Mouse (Mus musculus) liver, embryonic 14.5 days (tissue): Measurements from ENCODE around the gene St6galnac3. TPM values are rescaled to one million over a fixed set of nuclear protein-coding genes. Genes with fewer than 3 reads are reported as not detected.

ENCODE experiments used
- ATAC-seq: fragments of 200-750 bp; cut with Nextera tagmentation; 2 replicates; pipeline ENCODE4 v1.8.0; 2017; ENCODE audit warnings: moderate number of reproducible peaks, mild to moderate bottlenecking, moderate library complexity; ENCODE audit not compliant: insufficient read depth
- DNase-seq, 3 experiments: peaks; one replicate each; pipeline ENCODE4 v3.0.0-alpha.2; 2012 to 2013; ENCODE audit warnings: low read depth in 3 of 3, low spot score in 3 of 3
- H3K27ac ChIP-seq: fragments of 300-500 bp; sonication (generic); 2 replicates; pipeline ENCODE4 v1.5.1; 2014; ENCODE audit warnings: moderate library complexity, mild to moderate bottlenecking, control low read depth, inconsistent platforms
- H3K27me3 ChIP-seq: fragments of 300-500 bp; sonication (generic); 2 replicates; pipeline ENCODE4 v1.6.1; 2014; ENCODE audit warnings: mild to moderate bottlenecking, low read length, moderate library complexity; ENCODE audit not compliant: control insufficient read depth, insufficient read depth
- H3K36me3 ChIP-seq: fragments of 300-500 bp; sonication (generic); replicated peaks from 2 replicates; pipeline ENCODE4 v1.6.1; 2014; ENCODE audit warnings: low read depth; ENCODE audit not compliant: control insufficient read depth, insufficient read depth
- H3K4me1 ChIP-seq, 2 experiments: fragments of 200-500 bp in 1 of 2; fragments of 300-500 bp in 1 of 2; sonication (generic) in 1 of 2; replicated peaks; 2 replicates each; pipeline ENCODE4 v1.6.1; 2012 to 2014; ENCODE audit warnings: antibody characterized with exemption in 1 of 2, inconsistent platforms in 1 of 2, low read length in 1 of 2; ENCODE audit not compliant: control insufficient read depth in 2 of 2, insufficient read depth in 2 of 2
- H3K4me2 ChIP-seq: fragments of 300-500 bp; sonication (generic); 2 replicates; pipeline ENCODE4 v1.6.1; 2014; ENCODE audit warnings: low read depth, mild to moderate bottlenecking, control low read depth, moderate library complexity
- H3K4me3 ChIP-seq, 2 experiments: fragments of 200-500 bp in 1 of 2; fragments of 300-500 bp in 1 of 2; sonication (generic) in 1 of 2; 2 replicates each; pipeline ENCODE4 v1.5.1; 2012 to 2014; ENCODE audit warnings: low read depth in 2 of 2, low read length in 2 of 2, mild to moderate bottlenecking in 2 of 2, control low read depth in 1 of 2, inconsistent platforms in 1 of 2, moderate library complexity in 1 of 2; ENCODE audit not compliant: insufficient read depth in 1 of 2
- H3K9ac ChIP-seq: fragments of 300-500 bp; sonication (generic); replicated peaks from 2 replicates; pipeline ENCODE4 v1.6.1; 2014; ENCODE audit warnings: mild to moderate bottlenecking, control low read depth, moderate library complexity
- H3K9me3 ChIP-seq: fragments of 300-500 bp; sonication (generic); 2 replicates; pipeline ENCODE4 v1.6.1; 2016; ENCODE audit warnings: low read length, mixed read lengths; ENCODE audit not compliant: control insufficient read depth
- CTCF ChIP-seq: IDR thresholded peaks from 2 replicates; pipeline ENCODE4 v1.5.1; 2016; ENCODE audit warnings: antibody characterized with exemption, low read depth, control low read depth
- EP300 ChIP-seq: IDR thresholded peaks from 2 replicates; pipeline ENCODE4 v1.6.1; 2016; ENCODE audit warnings: antibody characterized with exemption, low read depth
- WGBS: fragments of 180-500 bp; shearing (Covaris S2); extraction: QIAGEN DNeasy Blood & Tissue Kit; methylation state at CpG from one replicate; pipeline ENCODE4 v1.1.7; 2014; ENCODE audit not compliant: insufficient replicate concordance; 5-methylcytosine and 5-hydroxymethylcytosine counted together
- polyA plus RNA-seq, 2 experiments: library from polyadenylated mRNA; depleted of rRNA in 1 of 2; stranded (reverse) in 1 of 2; unstranded in 1 of 2; fragments of >200 nt; fragmentation: Nextera tagmentation in 1 of 2; extraction: Ambion mirVana in 1 of 2; gene quantifications; 2 replicates each; pipeline versions ENCODE4 v1.2.1 to v1.2.3; 2012 to 2014

Gene St6galnac3
- polyA plus RNA-seq, 2 experiments: 2.9 to 5.7 TPM

- no peak overlapping the region for H3K4me3 ChIP-seq
- no peak for ATAC-seq
- H3K36me3 ChIP-seq: no peaks in the 10 kb centered on the region
- 72% methylated on average over 16 of the region's 16 CpGs for WGBS
- no peak overlapping the region for H3K9ac ChIP-seq
- no peak overlapping the region for H3K27ac ChIP-seq
- no peak overlapping the region for H3K4me2 ChIP-seq
- no peak for DNase-seq
- no peaks in the 10 kb centered on the region for H3K27me3 ChIP-seq
- TF ChIP-seq CTCF (no peak), EP300 (no peak)
- peaks cover 0 to 7% of the 10 kb centered on the region in 2 experiments; a peak in 3 of 4 replicates for H3K4me1 ChIP-seq
- H3K9me3 ChIP-seq: no peaks in the 10 kb centered on the region
Measured at GRCm38 (mm10) chr3:153282123-153282765, 442.7 kb downstream of the St6galnac3 start.

DNA sequence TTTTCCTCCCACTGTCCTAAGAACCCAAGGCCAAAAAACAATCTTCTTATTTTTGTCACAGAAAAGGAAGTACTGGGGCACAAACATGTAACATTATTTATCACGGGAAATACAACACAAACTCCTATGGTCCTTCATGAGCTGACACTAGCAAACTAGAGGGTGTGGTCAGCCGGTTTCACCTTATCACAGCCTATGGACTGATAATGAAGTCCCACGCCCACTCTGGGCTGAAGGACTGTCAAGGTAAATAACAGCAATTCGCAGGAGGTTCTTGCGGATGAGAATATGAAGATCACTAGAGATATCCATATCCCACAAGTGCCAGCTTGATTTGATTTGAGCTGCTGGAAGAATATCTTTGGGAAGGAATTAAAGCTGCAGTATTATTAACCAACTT, 446.7 kb downstream of the St6galnac3 start:
- DNase-seq (no peak), ATAC-seq (no peak)
- no peak overlapping the region for H3K4me3 ChIP-seq
- no peak overlapping the region for H3K4me2 ChIP-seq
- H3K27me3 ChIP-seq: no peaks in the 10 kb centered on the region
- H3K36me3 ChIP-seq: no peaks in the 10 kb centered on the region
- no peak for TF ChIP-seq EP300
- no peak for TF ChIP-seq CTCF
- no peak overlapping the region for H3K27ac ChIP-seq
- H3K9me3 ChIP-seq: no peaks in the 10 kb centered on the region; the same call in 1 of the 2 replicates
- H3K9ac ChIP-seq: no peak overlapping the region
- peaks cover 0 to 10% of the 10 kb centered on the region in 2 experiments; a peak in 3 of 4 replicates for H3K4me1 ChIP-seq
- 22% methylated on average over 5 of the region's 5 CpGs for WGBS

GRCm38 (mm10) chr3:153277389-153277999, 447.5 kb downstream of the St6galnac3 start:
- ATAC-seq (no peak), DNase-seq (no peak)
- H3K27me3 ChIP-seq: no peaks in the 10 kb centered on the region
- H3K36me3 ChIP-seq: no peaks in the 10 kb centered on the region
- no peak overlapping the region for H3K4me3 ChIP-seq
- H3K9ac ChIP-seq: no peak overlapping the region
- TF ChIP-seq EP300: no peak
- no peak for TF ChIP-seq CTCF
- no peaks in the 10 kb centered on the region; the same call in 1 of the 2 replicates for H3K9me3 ChIP-seq
- H3K27ac ChIP-seq: no peak overlapping the region
- H3K4me1 ChIP-seq: peaks cover 0 to 10% of the 10 kb centered on the region in 2 experiments; a peak in 3 of 4 replicates
- WGBS: 75% methylated on average over 16 of the region's 16 CpGs
- no peak overlapping the region for H3K4me2 ChIP-seq

DNA sequence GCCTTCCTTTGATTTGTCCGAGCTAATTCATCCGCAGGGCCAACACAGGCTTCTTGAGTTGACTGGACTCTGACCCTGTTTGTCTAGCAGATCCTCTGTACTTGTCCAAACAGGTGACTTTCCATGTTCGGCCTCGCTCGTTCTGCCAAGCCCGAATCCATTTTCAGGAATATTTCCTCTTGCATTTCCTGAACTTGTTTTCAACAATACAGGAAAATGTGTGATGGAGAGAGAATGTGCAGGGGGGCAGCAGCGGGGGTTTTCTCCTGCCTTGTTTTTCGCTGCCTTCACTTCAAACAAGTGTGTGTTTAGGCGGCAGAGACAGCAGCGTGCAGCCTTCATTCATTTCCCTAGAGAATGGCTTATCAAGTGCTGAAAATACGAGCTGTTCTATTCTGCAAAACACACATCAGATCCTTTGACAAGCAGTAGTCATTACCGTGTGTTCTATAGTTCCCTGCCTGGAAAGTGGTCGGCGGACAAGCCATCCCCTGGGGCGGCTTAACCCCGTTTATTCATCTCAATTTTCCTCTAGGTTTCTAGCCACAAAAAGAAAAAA, 448.1 kb downstream of the St6galnac3 start:
- WGBS: 69% methylated on average over 16 of the region's 16 CpGs

More for the DNA sequence above, 448.1 kb downstream of the St6galnac3 start:
- DNase-seq: no peak
- TF ChIP-seq EP300 (no peak), CTCF (no peak)
- no peak overlapping the region for H3K4me3 ChIP-seq
- no peak overlapping the region for H3K4me2 ChIP-seq
- H3K27me3 ChIP-seq: no peaks in the 10 kb centered on the region
- H3K4me1 ChIP-seq: peaks cover 0 to 10% of the 10 kb centered on the region in 2 experiments; a peak in 3 of 4 replicates
- H3K27ac ChIP-seq: no peak overlapping the region
- H3K9me3 ChIP-seq: no peaks in the 10 kb centered on the region; the same call in 1 of the 2 replicates
- H3K9ac ChIP-seq: no peak overlapping the region
- H3K36me3 ChIP-seq: no peaks in the 10 kb centered on the region
- no peak for ATAC-seq
